Mouse (Mus musculus) ES-E14 (cell line): Measurements from ENCODE around the gene Sidt1. TPM values are rescaled to one million over a fixed set of nuclear protein-coding genes. Genes with fewer than 3 reads are reported as not detected.

ENCODE experiments used
- DNase-seq: peaks from one replicate; pipeline ENCODE4 v3.0.0-alpha.2; 2013; ENCODE audit warnings: low read depth, low spot score
- H3K27ac ChIP-seq: 2 replicates; pipeline ENCODE4 v1.5.1; 2012; ENCODE audit warnings: low read depth, mild to moderate bottlenecking, low read length, moderate library complexity, mixed read lengths; ENCODE audit not compliant: poor library complexity, insufficient read depth, severe bottlenecking
- H3K36me3 ChIP-seq: 2 replicates; pipeline ENCODE4 v1.6.1; 2012; ENCODE audit warnings: mild to moderate bottlenecking, low read length, moderate library complexity, mixed read lengths; ENCODE audit not compliant: control insufficient read depth, poor library complexity, insufficient read depth, severe bottlenecking
- H3K4me1 ChIP-seq, 2 experiments: fragments of 150-350 bp in 1 of 2; sonication (generic) in 1 of 2; 2 replicates each; pipeline ENCODE4 v1.6.1; 2012; ENCODE audit warnings: low read length in 2 of 2, mild to moderate bottlenecking in 1 of 2, mixed read lengths in 1 of 2; ENCODE audit not compliant: control insufficient read depth in 2 of 2, insufficient read depth in 2 of 2, poor library complexity in 1 of 2
- H3K4me3 ChIP-seq, 2 experiments: fragments of 150-350 bp in 1 of 2; sonication (generic) in 1 of 2; 2 replicates each; pipeline ENCODE4 v1.5.1; 2012; ENCODE audit warnings: low read length in 2 of 2, low read depth in 1 of 2, mild to moderate bottlenecking in 1 of 2, mixed read lengths in 1 of 2; ENCODE audit not compliant: insufficient read depth in 1 of 2, poor library complexity in 1 of 2, severe bottlenecking in 1 of 2
- H3K9ac ChIP-seq: 2 replicates; pipeline ENCODE4 v1.6.1; 2012; ENCODE audit warnings: low read depth, mild to moderate bottlenecking, low read length, mixed read lengths; ENCODE audit not compliant: poor library complexity, insufficient read depth, severe bottlenecking
- H3K9me3 ChIP-seq: fragments of 150-350 bp; sonication (generic); 2 replicates; pipeline ENCODE4 v1.6.1; 2012; ENCODE audit warnings: low read depth, mild to moderate bottlenecking, low read length; ENCODE audit not compliant: control insufficient read depth, insufficient read depth
- CHD2 ChIP-seq: IDR thresholded peaks from 2 replicates; pipeline ENCODE4 v1.6.1; 2014; ENCODE audit warnings: mild to moderate bottlenecking, low read depth, low read length, inconsistent platforms
- HCFC1 ChIP-seq: IDR thresholded peaks from 2 replicates; pipeline ENCODE4 v1.6.1; 2012; ENCODE audit warnings: low read length, inconsistent platforms, borderline replicate concordance; ENCODE audit not compliant: insufficient read depth
- MAFK ChIP-seq: IDR thresholded peaks from 2 replicates; pipeline ENCODE4 v1.6.1; 2014; ENCODE audit warnings: mild to moderate bottlenecking, low read depth, low read length, inconsistent platforms; ENCODE audit not compliant: insufficient read depth
- ZC3H11A ChIP-seq: IDR thresholded peaks from 2 replicates; pipeline ENCODE4 v1.6.1; 2012; ENCODE audit warnings: low read depth, mild to moderate bottlenecking, inconsistent platforms, low read length, borderline replicate concordance
- ZNF384 ChIP-seq: IDR thresholded peaks from 2 replicates; pipeline ENCODE4 v1.6.1; 2012; ENCODE audit warnings: low read depth, low read length, inconsistent platforms
- in situ Hi-C, 2 experiments: fragments of 600-800 bp; cut with MboI; formaldehyde crosslinking; loops; one replicate each; pipeline ENCODE4 v1.15.1; 2025; ENCODE audit warnings: low sequenced_read_pairs in 2 of 2, inconsistent platforms in 1 of 2; ENCODE audit not compliant: unreplicated experiment in 2 of 2
- total RNA-seq: library from RNA; depleted of rRNA; stranded (reverse); fragments of 300-350 nt; gene quantifications from 2 replicates; pipeline ENCODE4 v1.2.3, GENCODE M21; 2012; rRNA removed

Gene Sidt1
- total RNA-seq, 1 experiment: 0.40 TPM

GRCm38 (mm10) chr16:44199066-44199703 is 133.8 kb downstream of the Sidt1 start:
- H3K36me3 ChIP-seq: no peaks in the 10 kb centered on the region

GRCm38 (mm10) chr16:44190968-44191367 is 142.0 kb downstream of the Sidt1 start:
- Histone ChIP-seq H3K4me3 (no peak overlapping the region), H3K27ac (no peak overlapping the region), H3K9ac (no peak overlapping the region), H3K9me3 (no peaks in the 10 kb centered on the region), H3K4me1 (no peaks in the 10 kb centered on the region; a peak in 1 of 4 replicates), H3K36me3 (no peaks in the 10 kb centered on the region)
- DNase-seq: no peak
- in situ Hi-C loops: no loop called here
- TF ChIP-seq ZNF384: no peak
- TF ChIP-seq HCFC1: no peak
- no peak for TF ChIP-seq MAFK
- TF ChIP-seq ZC3H11A: no peak
- TF ChIP-seq CHD2: no peak

More at GRCm38 (mm10) chr16:44199066-44199703, 133.8 kb downstream of the Sidt1 start:
- in situ Hi-C loops: no loop called here
- H3K4me1 ChIP-seq: no peaks in the 10 kb centered on the region
- H3K27ac ChIP-seq: no peak overlapping the region
- no peak for DNase-seq
- TF ChIP-seq ZNF384 (no peak), CHD2 (no peak), MAFK (no peak), ZC3H11A (no peak), HCFC1 (no peak)
- H3K4me3 ChIP-seq: no peak overlapping the region
- no peaks in the 10 kb centered on the region for H3K9me3 ChIP-seq
- H3K9ac ChIP-seq: no peak overlapping the region

Other genes starting within 250 kb of the Sidt1 start
- gene Atp6v1a, start 193.5 kb downstream of the Sidt1 start, total RNA-seq: 67.9 and 82.8 TPM in 2 replicates
- gene Naa50, start 193.4 kb downstream of the Sidt1 start, total RNA-seq: 43.0 and 72.5 TPM in 2 replicates
- 7.1 and 10.3 TPM in 2 replicates for gene Usf3, start 159.9 kb downstream of the Sidt1 start, total RNA-seq
- gene Spice1, start 13.9 kb upstream of the Sidt1 start, total RNA-seq: 15.3 and 24.0 TPM in 2 replicates
- gene Cfap44, start 61.6 kb upstream of the Sidt1 start, total RNA-seq: 0.22 and 0.37 TPM in 2 replicates
- 5.4 TPM in 2 replicates for gene Boc, start 225.7 kb upstream of the Sidt1 start, total RNA-seq